Mouse (Mus musculus): ENCODE data around the gene Hs6st1.

GRCm38 (mm10) chr1:36129126-36129525 is 60.9 kb downstream of the Hs6st1 start:
- TF ChIP-seq CTCF (IDR thresholded peaks at IDR 0.05; ENCODE audit: extremely low read depth, insufficient read length, insufficient replicate concordance, low read depth, low read length), result no peak
- no peak for TF ChIP-seq POLR2A (IDR thresholded peaks at IDR 0.05; ENCODE audit: low read depth, low read length)

Data from small intestine, adult 2 months (tissue).